Mouse (Mus musculus) gastrocnemius, adult 2 months (tissue): ENCODE results near the gene Clec12a. TPM values are rescaled to one million over a fixed set of nuclear protein-coding genes. Genes with fewer than 3 reads are reported as not detected.
"Not testable (repeated sequence)": the region's sequence is repeated elsewhere in the genome, so short reads cannot be mapped to it uniquely, and the experiment has no call there.

ENCODE experiments used
- DNase-seq: peaks from one replicate; pipeline ENCODE4 v3.0.0; 2022
- H3K27ac ChIP-seq: fragments of 200-600 bp; 2 replicates; pipeline ENCODE4 v1.8.1; 2022; ENCODE audit warnings: mild to moderate bottlenecking
- H3K4me3 ChIP-seq: fragments of 200-600 bp; 2 replicates; pipeline ENCODE4 v1.8.1; 2022; ENCODE audit warnings: mild to moderate bottlenecking, moderate library complexity
- CTCF ChIP-seq: fragments of 200-600 bp; IDR thresholded peaks from 2 replicates; pipeline ENCODE4 v1.8.1; 2022; ENCODE audit warnings: antibody characterized with exemption, mild to moderate bottlenecking, moderate library complexity
- intact Hi-C: fragments of 180-260 bp; cut with DNase I; formaldehyde crosslinking; loops from one replicate; pipeline ENCODE4 v1.15.1; 2025
- long read RNA-seq, 2 experiments: library from polyadenylated mRNA; stranded (forward); transcript quantifications; one replicate each; pipeline ENCODE4 v2.0.0; 2021
- total RNA-seq, 2 experiments: library from RNA; stranded (reverse); gene quantifications; 2 replicates each; pipeline ENCODE4 v1.2.3; 2021

Gene Clec12a
- total RNA-seq = under 1 TPM in 1 of 2 experiments, not detected in 1; 0.14 TPM
- long read RNA-seq, experiment 1 = 0 reads
- long read RNA-seq, experiment 2 = 0 reads

GRCm38 (mm10) chr6:129342391-129342790, at the start of gene Clec12a:
Gene Clec12a, plus strand, starts transcription at chr6:129342691.
- H3K27ac ChIP-seq, DNase-seq, intact Hi-C loops, H3K4me3 ChIP-seq: not testable (repeated sequence)

- intact Hi-C loops = no loop called here
- no peak for DNase-seq
- TF ChIP-seq CTCF = no peak
Observed at GRCm38 (mm10) chr6:129304180-129304579, 38.3 kb upstream of the Clec12a start.

DNA sequence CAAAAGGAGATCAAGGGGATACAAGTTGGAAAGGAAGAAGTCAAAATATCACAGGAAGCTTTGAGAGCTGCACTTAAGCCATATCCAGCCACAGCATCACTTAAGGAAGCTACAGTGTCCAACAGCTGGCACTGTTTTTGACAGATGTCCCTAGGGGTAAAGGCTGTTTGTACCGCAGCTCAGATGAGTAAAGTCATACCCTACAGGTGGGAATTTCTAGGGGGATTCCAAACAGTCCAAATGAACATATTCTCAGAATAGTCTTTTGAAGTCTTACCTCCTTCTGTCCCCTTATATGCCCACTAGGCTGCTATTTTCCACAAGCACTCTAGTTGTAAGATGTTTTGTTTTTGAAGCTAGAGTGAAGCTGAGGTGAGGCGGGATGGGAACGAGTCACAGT, 30.0 kb upstream of the Clec12a start:
- no peak overlapping the region for H3K4me3 ChIP-seq
- no peak for TF ChIP-seq CTCF
- intact Hi-C loops = no loop called here
- DNase-seq = no peak
- H3K27ac ChIP-seq = no peak overlapping the region

More at GRCm38 (mm10) chr6:129304180-129304579, 38.3 kb upstream of the Clec12a start:
- Histone ChIP-seq H3K4me3 (no peak overlapping the region), H3K27ac (no peak overlapping the region)

GRCm38 (mm10) chr6:129314655-129315168, 27.8 kb upstream of the Clec12a start:
- H3K27ac ChIP-seq = no peak overlapping the region

DNA sequence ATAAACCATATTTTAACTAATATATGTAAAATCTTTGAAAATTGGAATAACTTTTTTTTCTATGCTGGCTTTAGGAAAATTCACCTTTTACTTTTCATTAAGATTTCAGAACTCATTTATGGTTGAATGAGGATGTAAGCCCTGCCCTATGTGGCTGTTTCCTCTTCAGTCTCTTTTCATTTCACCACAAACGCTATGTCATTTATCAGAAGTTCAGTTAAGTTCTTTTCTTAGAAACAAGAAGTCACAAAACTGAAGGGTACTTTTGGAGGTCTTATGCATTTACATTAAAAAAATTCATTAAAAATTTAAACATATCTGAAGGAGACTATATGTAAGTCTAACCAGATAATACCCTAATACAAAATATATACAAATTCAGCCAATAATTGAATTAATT, 26.8 kb upstream of the Clec12a start:
- Histone ChIP-seq H3K4me3 (no peak overlapping the region), H3K27ac (no peak overlapping the region)
- DNase-seq = no peak
- intact Hi-C loops = no loop called here
- TF ChIP-seq CTCF = no peak

More at GRCm38 (mm10) chr6:129314655-129315168, 27.8 kb upstream of the Clec12a start:
- DNase-seq = no peak
- TF ChIP-seq CTCF = no peak
- intact Hi-C loops = no loop called here
- no peak overlapping the region for H3K4me3 ChIP-seq

GRCm38 (mm10) chr6:129316463-129316862, 26.0 kb upstream of the Clec12a start:
- no peak overlapping the region for H3K4me3 ChIP-seq
- TF ChIP-seq CTCF = no peak
- intact Hi-C loops = no loop called here

GRCm38 (mm10) chr6:129318395-129318794, 24.1 kb upstream of the Clec12a start:
- Histone ChIP-seq H3K4me3 (no peak overlapping the region), H3K27ac (no peak overlapping the region)
- TF ChIP-seq CTCF = no peak
- DNase-seq = no peak
- intact Hi-C loops = no loop called here

More at GRCm38 (mm10) chr6:129316463-129316862, 26.0 kb upstream of the Clec12a start:
- no peak for DNase-seq
- H3K27ac ChIP-seq = no peak overlapping the region

- intact Hi-C loops = no loop called here
- no peak for TF ChIP-seq CTCF
- Histone ChIP-seq H3K27ac (no peak overlapping the region), H3K4me3 (no peak overlapping the region)
- DNase-seq = no peak
Observed at GRCm38 (mm10) chr6:129319331-129319730, 23.2 kb upstream of the Clec12a start.

DNA sequence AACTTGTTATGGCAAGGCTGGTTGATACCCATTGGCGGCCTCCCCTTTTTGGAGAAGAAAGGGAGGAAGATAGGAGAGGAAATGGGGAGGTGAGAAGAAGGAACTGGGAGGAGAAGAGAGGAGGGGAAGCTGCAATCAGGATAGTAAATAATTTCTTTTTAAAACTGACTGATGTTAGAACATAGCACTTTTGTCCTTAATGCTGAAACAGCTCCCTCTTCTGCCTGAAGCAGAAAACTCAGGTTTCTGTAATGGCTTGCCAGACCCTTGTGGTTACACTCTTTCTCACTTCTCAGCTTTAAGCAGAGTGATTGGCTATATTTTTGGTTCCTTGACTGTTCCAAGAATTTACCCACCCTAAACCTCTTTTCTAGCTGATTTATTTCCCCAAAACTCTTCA, 16.5 kb upstream of the Clec12a start:
- no peak for TF ChIP-seq CTCF
- Histone ChIP-seq H3K27ac (no peak overlapping the region), H3K4me3 (no peak overlapping the region)
- intact Hi-C loops = no loop called here
- DNase-seq = no peak

- intact Hi-C loops = no loop called here
- Histone ChIP-seq H3K4me3 (no peak overlapping the region), H3K27ac (no peak overlapping the region)
- DNase-seq = no peak
- no peak for TF ChIP-seq CTCF
Observed at GRCm38 (mm10) chr6:129326568-129327150, 15.8 kb upstream of the Clec12a start.

DNA sequence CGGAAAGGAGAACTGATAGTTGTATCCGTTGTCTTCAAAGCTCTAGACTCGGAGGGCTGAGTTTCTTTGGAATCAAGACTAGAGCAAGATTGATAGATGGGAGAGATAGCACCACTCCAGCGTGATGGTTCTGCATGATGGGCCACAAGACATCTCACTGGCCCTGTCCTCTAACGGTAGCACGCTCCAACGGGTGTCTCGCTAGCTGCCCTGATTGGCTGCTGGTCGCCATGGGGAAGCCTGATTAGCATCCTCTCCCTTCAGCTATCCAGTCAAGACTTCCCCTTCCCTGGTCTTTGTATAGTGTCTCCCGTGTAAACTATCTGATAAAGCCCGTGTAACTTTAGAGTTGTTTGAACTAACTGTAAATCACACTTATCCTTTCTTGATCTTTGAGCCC, 10.9 kb upstream of the Clec12a start, which contains the start of gene 4922502D21Rik:
4922502D21Rik (minus strand) TSS at position 187 of the 400 bp plus-strand sequence.
- DNase-seq = no peak
- no peak for TF ChIP-seq CTCF
- intact Hi-C loops = no loop called here
- Histone ChIP-seq H3K4me3 (no peak within 1 kb of the TSS), H3K27ac (no peak within 1 kb of the TSS)

- peak; percentile 40 for TF ChIP-seq CTCF
- no peak overlapping the region for H3K27ac ChIP-seq
- H3K4me3 ChIP-seq = no peak overlapping the region
- intact Hi-C loops = no loop called here
- peak; percentile 26 for DNase-seq
Observed at GRCm38 (mm10) chr6:129333674-129334078, 8.8 kb upstream of the Clec12a start.

GRCm38 (mm10) chr6:129337751-129338150, 4.7 kb upstream of the Clec12a start:
- no peak for DNase-seq
- no peak overlapping the region for H3K4me3 ChIP-seq
- intact Hi-C loops = no loop called here
- H3K27ac ChIP-seq = no peak overlapping the region
- TF ChIP-seq CTCF = no peak

DNA sequence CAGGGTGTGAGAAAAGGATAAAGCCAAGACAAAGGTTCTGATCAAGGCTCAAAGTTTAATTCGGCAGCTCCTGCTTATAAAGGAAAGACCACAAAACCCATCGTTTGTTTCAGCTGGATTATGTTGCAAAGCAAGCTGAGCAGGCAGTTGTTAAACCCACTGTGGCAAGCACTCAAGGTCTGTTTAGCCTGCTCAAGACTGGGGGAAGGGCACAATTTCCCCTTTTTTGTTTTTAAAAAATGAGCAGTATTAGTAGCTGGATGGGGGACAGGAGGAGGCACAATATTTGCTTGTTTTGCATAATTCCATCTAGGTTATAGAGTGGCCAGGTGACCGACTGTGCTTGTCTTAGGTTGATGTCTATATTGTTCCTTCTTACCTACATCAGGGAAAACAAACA, 1.9 kb downstream of the Clec12a start:
- no peak for DNase-seq
- TF ChIP-seq CTCF = no peak
- intact Hi-C loops = no loop called here
- Histone ChIP-seq H3K4me3 (no peak overlapping the region), H3K27ac (no peak overlapping the region)
